Mouse (Mus musculus) forebrain, embryonic 10.5 days (tissue): Measurements from ENCODE around the gene Actl10. TPM values are rescaled to one million over a fixed set of nuclear protein-coding genes. Genes with fewer than 3 reads are reported as not detected.

Experiments
- DNase-seq: peaks from one replicate; pipeline ENCODE4 v3.0.0-alpha.2; 2017; ENCODE audit warnings: low spot score; ENCODE audit errors: extremely low spot score
- H3K27ac ChIP-seq: fragments of 300-500 bp; sonication (generic); 2 replicates; pipeline ENCODE4 v1.5.1; 2016; ENCODE audit warnings: mild to moderate bottlenecking
- H3K27me3 ChIP-seq: fragments of 300-500 bp; sonication (generic); 2 replicates; pipeline ENCODE4 v1.6.1; 2016; ENCODE audit warnings: mild to moderate bottlenecking; ENCODE audit not compliant: poor library complexity, severe bottlenecking
- H3K36me3 ChIP-seq: fragments of 300-500 bp; sonication (generic); replicated peaks from 2 replicates; pipeline ENCODE4 v1.6.1; 2016; ENCODE audit warnings: mild to moderate bottlenecking, moderate library complexity
- H3K4me1 ChIP-seq: fragments of 300-500 bp; sonication (generic); 2 replicates; pipeline ENCODE4 v1.6.1; 2016
- H3K4me3 ChIP-seq: fragments of 300-500 bp; sonication (generic); 2 replicates; pipeline ENCODE4 v1.5.1; 2016; ENCODE audit warnings: mild to moderate bottlenecking, moderate library complexity
- H3K9me3 ChIP-seq: fragments of 300-500 bp; sonication (generic); 2 replicates; pipeline ENCODE4 v1.6.1; 2016; ENCODE audit warnings: mild to moderate bottlenecking, moderate library complexity
- WGBS: fragments of 180-500 bp; shearing (Covaris S2); methylation state at CpG from one replicate; pipeline ENCODE4 v1.1.7; 2016; 5-methylcytosine and 5-hydroxymethylcytosine counted together
- polyA plus RNA-seq: library from polyadenylated mRNA; unstranded; fragments of >200 nt; fragmentation: Nextera tagmentation; extraction: Ambion mirVana; gene quantifications from 2 replicates; pipeline ENCODE4 v1.2.1, GENCODE M21; 2016

The Actl10 gene
- polyA plus RNA-seq, 1 experiment from 2014 or later: 0.55 TPM

- 92% methylated on average over 2 of the region's 2 CpGs for WGBS
- H3K27ac ChIP-seq: no peak overlapping the region
- peaks cover 12% of the 10 kb centered on the region for H3K4me1 ChIP-seq
- H3K9me3 ChIP-seq: no peaks in the 10 kb centered on the region; the same call in 1 of the 2 replicates
- no peak overlapping the region for H3K4me3 ChIP-seq
- peaks cover 67% of the 10 kb centered on the region for H3K36me3 ChIP-seq
- no peaks in the 10 kb centered on the region for H3K27me3 ChIP-seq
- DNase-seq: no peak
Observed at GRCm38 (mm10) chr2:154538310-154538709, 13.3 kb upstream of the Actl10 start.

DNA sequence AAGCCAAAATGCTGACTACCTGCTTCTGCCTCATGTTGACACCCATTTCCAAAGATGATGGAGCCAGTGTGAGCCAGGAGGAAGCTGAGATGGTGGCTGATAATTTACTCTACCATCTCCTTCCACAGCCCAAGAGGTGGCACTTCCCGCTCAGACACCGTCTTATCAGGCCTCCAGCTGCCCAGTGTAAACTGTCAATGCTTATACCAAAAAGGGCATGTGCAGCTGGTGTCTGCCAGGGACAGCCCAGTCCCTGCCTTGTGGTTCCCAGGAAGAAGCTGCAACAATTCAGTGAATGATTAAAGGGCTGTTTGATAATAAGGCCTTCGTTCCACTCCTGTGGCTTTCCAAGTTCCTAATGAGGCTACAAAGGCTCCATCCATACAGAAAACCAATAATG, 12.9 kb upstream of the Actl10 start:
- peaks cover 63% of the 10 kb centered on the region for H3K36me3 ChIP-seq
- peaks cover 12% of the 10 kb centered on the region for H3K4me1 ChIP-seq
- no peaks in the 10 kb centered on the region for H3K27me3 ChIP-seq
- WGBS: 84% methylated on average over 3 of the region's 3 CpGs
- H3K9me3 ChIP-seq: no peaks in the 10 kb centered on the region; the same call in 1 of the 2 replicates
- DNase-seq: no peak
- H3K27ac ChIP-seq: no peak overlapping the region
- H3K4me3 ChIP-seq: no peak overlapping the region

GRCm38 (mm10) chr2:154539720-154540119, 11.9 kb upstream of the Actl10 start:
- no peaks in the 10 kb centered on the region; the same call in 1 of the 2 replicates for H3K9me3 ChIP-seq
- 79% methylated on average over 3 of the region's 3 CpGs for WGBS
- peaks cover 53% of the 10 kb centered on the region for H3K36me3 ChIP-seq
- H3K4me3 ChIP-seq: no peak overlapping the region
- no peak for DNase-seq
- H3K27me3 ChIP-seq: no peaks in the 10 kb centered on the region
- no peak overlapping the region for H3K27ac ChIP-seq
- H3K4me1 ChIP-seq: peaks cover 12% of the 10 kb centered on the region

DNA sequence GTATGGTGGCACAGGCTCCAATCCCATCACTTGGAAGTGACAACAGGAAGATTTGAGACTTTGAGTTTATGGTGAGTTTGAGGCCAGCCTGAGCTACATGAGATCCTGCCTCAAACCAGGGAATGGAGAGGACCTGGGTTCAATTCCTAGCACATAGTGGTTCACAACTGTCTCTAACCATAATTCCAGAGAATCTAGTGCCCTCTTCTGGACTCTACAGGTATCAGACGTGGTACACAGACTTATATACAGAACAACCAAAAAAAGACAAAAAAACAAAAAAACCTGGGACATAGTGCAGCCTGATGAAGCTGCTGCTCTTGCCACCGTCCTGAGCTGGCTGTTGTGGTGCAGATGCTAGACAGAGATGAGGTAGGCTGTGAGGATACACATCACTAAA, 9.9 kb upstream of the Actl10 start:
- Histone ChIP-seq H3K9me3 (no peaks in the 10 kb centered on the region; the same call in 1 of the 2 replicates), H3K4me3 (no peak overlapping the region), H3K27me3 (no peaks in the 10 kb centered on the region), H3K27ac (no peak overlapping the region), H3K4me1 (peaks cover 12% of the 10 kb centered on the region), H3K36me3 (peaks cover 38% of the 10 kb centered on the region)
- WGBS: 74% methylated on average over 2 of the region's 2 CpGs
- no peak for DNase-seq

- Histone ChIP-seq H3K4me1 (peaks cover 10% of the 10 kb centered on the region), H3K27me3 (peaks cover 5% of the 10 kb centered on the region), H3K36me3 (peaks cover 18% of the 10 kb centered on the region), H3K9me3 (no peaks in the 10 kb centered on the region; the same call in 1 of the 2 replicates), H3K27ac (no peak overlapping the region), H3K4me3 (no peak overlapping the region)
- DNase-seq: no peak
- 88% methylated on average over 9 of the region's 9 CpGs for WGBS
Observed at GRCm38 (mm10) chr2:154543567-154544347, 7.8 kb upstream of the Actl10 start.

DNA sequence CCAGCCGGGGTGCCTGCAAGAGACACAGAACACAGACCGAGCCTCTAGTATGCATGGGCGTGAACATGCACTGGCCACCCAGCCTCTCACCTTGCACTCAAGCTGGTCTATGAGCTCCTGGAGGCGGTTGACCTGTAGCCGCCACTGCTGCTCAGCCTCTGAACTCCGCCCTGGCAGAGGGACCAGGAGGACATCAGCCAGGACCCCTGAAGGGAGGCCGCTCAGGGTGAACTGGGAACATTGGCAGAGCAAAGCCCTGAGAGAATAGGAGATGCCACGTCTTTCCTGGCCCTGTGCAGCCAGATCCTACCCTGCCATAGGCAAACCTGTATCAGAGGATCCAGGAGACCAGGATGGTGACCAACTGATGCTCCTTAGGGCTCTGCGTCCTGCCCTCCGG, 4.9 kb upstream of the Actl10 start, which contains the start of gene 1700003F12Rik:
TSS of gene 1700003F12Rik (plus strand) at position 375 of the 400 bp plus-strand sequence.
- no peaks in the 10 kb centered on the region for H3K9me3 ChIP-seq
- H3K27ac ChIP-seq: no peak within 1 kb of the TSS
- no peak within 1 kb of the TSS for H3K4me3 ChIP-seq
- H3K36me3 ChIP-seq: 0 out of 2 replicates have a peak, but pooled peaks cover 3% of the 10 kb centered on the region
- 93% methylated on average over 10 of the region's 10 CpGs for WGBS
- DNase-seq: no peak
- H3K4me1 ChIP-seq: peaks cover 22% of the 10 kb centered on the region
- H3K27me3 ChIP-seq: peaks cover 35% of the 10 kb centered on the region

DNA sequence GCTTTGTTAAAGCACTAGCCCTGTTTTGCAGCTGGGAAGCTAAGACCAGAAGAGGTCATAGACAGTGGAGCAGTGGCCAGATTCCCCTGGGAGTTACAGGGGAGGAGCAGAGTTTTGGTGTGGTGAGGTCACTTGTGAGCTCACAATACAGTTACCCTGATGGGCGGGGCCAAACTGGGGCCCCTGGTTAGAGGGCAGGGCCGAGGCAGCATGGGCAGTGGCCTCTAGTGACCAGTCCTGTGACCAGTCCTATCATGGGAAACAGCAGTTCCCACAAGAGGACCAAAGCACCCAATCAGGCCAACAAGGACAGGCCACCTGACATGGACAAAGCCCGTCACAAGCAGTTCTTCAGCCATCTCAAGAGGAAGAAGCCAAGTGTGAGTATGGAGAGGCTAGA, 2.9 kb upstream of the Actl10 start:
- no peaks in the 10 kb centered on the region for H3K9me3 ChIP-seq
- DNase-seq: peak; percentile 47
- peaks cover 54% of the 10 kb centered on the region for H3K27me3 ChIP-seq
- peak overlapping the region; percentile 62 for H3K4me3 ChIP-seq
- peaks cover 36% of the 10 kb centered on the region for H3K4me1 ChIP-seq
- 0 out of 2 replicates have a peak, but pooled peaks cover 3% of the 10 kb centered on the region for H3K36me3 ChIP-seq
- H3K27ac ChIP-seq: 0 out of 2 replicates have a peak overlapping the region, but pooled peaks have one; percentile 40
- 31% methylated on average over 3 of the region's 3 CpGs for WGBS

GRCm38 (mm10) chr2:154549127-154549885, 2.3 kb upstream of the Actl10 start:
- WGBS: 3% methylated on average over 45 of the region's 48 CpGs
- no peaks in the 10 kb centered on the region for H3K9me3 ChIP-seq
- peak overlapping the region; percentile 62 for H3K4me3 ChIP-seq
- H3K4me1 ChIP-seq: peaks cover 36% of the 10 kb centered on the region
- H3K27me3 ChIP-seq: peaks cover 59% of the 10 kb centered on the region
- DNase-seq: peak; percentile 80
- H3K27ac ChIP-seq: peak overlapping the region; percentile 85
- H3K36me3 ChIP-seq: 0 out of 2 replicates have a peak, but pooled peaks cover 3% of the 10 kb centered on the region

DNA sequence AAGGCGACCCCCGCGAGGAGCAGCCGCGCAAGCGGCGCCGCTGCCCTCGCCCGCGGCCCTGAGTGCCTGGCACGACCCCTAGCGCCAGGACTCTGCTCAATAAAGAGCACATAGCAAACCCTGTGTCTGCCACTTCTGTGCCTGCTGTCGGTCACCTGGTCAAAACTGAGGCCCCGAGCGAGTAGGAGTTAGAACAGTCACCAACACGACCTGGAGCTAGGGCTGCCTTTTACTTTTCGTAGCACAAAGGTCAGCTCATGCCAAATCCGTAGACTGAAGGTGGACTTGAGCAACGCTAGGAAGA, 1.7 kb upstream of the Actl10 start:
- DNase-seq: no peak
- Histone ChIP-seq H3K4me3 (peak overlapping the region; percentile 62), H3K27ac (peak overlapping the region; percentile 85), H3K9me3 (no peaks in the 10 kb centered on the region), H3K27me3 (peaks cover 65% of the 10 kb centered on the region), H3K36me3 (0 out of 2 replicates have a peak, but pooled peaks cover 3% of the 10 kb centered on the region), H3K4me1 (peaks cover 36% of the 10 kb centered on the region)
- 16% methylated on average over 20 of the region's 20 CpGs for WGBS

DNA sequence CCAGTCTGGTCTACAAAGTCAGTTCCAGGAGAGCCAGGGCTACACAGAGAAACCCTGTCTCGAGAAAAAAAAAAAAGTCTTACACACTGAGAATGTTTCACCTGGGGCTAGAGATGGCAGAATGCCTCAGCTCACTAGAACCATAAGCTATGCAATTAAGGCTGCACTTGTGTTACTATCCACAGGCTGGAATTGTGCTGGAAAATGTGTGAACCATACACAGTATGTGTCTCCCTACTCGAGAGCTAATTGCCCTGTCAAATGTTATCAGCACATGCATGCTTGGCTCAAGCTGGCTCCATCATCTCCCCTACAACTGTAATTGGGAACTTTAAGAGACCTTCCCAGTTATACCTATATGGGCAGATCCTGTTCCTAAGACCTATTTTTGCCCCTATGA, 639 bp upstream of the Actl10 start:
- no peak for DNase-seq
- H3K4me1 ChIP-seq: peaks cover 41% of the 10 kb centered on the region
- 0 out of 2 replicates have a peak, but pooled peaks cover 3% of the 10 kb centered on the region for H3K36me3 ChIP-seq
- H3K27me3 ChIP-seq: peaks cover 70% of the 10 kb centered on the region
- no peak overlapping the region for H3K4me3 ChIP-seq
- H3K27ac ChIP-seq: no peak overlapping the region
- no peaks in the 10 kb centered on the region for H3K9me3 ChIP-seq
- WGBS: 90% methylated on average over 2 of the region's 2 CpGs

- Histone ChIP-seq H3K4me1 (peaks cover 50% of the 10 kb centered on the region), H3K4me3 (peak overlapping the region; percentile 31), H3K9me3 (no peaks in the 10 kb centered on the region), H3K27me3 (peaks cover 71% of the 10 kb centered on the region), H3K36me3 (no peaks in the 10 kb centered on the region), H3K27ac (peak overlapping the region; percentile 1; the same call in 1 of the 2 replicates)
- WGBS: 39% methylated on average over 21 of the region's 21 CpGs
- no peak for DNase-seq
Observed at GRCm38 (mm10) chr2:154551927-154552326, 351 bp downstream of the Actl10 start.

DNA sequence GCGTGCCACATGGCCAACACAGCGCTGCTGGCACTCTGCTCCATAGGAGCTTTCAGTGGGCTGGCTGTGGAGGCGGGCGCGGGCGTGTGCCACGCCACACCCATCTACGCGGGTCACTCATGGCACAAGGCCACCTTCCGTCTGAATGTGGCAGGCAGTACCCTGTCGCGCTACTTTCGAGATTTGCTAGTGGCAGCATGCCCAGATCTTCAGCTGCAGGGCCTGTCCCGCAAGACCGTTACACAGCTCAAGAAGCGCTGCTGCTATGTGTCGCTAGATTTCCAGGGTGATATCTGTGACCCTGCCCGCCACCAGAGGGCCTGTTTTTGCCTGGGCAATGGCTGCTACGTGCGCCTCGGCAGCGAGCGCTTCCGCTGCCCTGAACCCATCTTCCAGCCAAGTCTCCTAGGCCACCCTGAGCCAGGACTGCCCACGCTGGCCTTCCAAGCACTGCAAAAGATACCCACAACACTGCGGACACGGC, 890 bp downstream of the Actl10 start:
- peaks cover 55% of the 10 kb centered on the region for H3K4me1 ChIP-seq
- peaks cover 74% of the 10 kb centered on the region for H3K27me3 ChIP-seq
- peak overlapping the region; percentile 31 for H3K4me3 ChIP-seq
- peak overlapping the region; percentile 32; the same call in 1 of the 2 replicates for H3K27ac ChIP-seq
- peak; percentile 64 for DNase-seq
- 28% methylated on average over 27 of the region's 27 CpGs for WGBS
- no peaks in the 10 kb centered on the region for H3K36me3 ChIP-seq
- no peaks in the 10 kb centered on the region for H3K9me3 ChIP-seq
